Mouse (Mus musculus): ENCODE data around the gene Mrpl14.

Mrpl14 gene

GRCm38 (mm10) chr17:45689120-45689519 lies 3.0 kb downstream of the Mrpl14 start:
- no peak for DNase-seq

- DNase-seq, result no peak
Observed at GRCm38 (mm10) chr17:45690044-45690443, 3.9 kb downstream of the Mrpl14 start.

- DNase-seq, result no peak
Observed at GRCm38 (mm10) chr17:45692159-45692558, 6.0 kb downstream of the Mrpl14 start.

DNA sequence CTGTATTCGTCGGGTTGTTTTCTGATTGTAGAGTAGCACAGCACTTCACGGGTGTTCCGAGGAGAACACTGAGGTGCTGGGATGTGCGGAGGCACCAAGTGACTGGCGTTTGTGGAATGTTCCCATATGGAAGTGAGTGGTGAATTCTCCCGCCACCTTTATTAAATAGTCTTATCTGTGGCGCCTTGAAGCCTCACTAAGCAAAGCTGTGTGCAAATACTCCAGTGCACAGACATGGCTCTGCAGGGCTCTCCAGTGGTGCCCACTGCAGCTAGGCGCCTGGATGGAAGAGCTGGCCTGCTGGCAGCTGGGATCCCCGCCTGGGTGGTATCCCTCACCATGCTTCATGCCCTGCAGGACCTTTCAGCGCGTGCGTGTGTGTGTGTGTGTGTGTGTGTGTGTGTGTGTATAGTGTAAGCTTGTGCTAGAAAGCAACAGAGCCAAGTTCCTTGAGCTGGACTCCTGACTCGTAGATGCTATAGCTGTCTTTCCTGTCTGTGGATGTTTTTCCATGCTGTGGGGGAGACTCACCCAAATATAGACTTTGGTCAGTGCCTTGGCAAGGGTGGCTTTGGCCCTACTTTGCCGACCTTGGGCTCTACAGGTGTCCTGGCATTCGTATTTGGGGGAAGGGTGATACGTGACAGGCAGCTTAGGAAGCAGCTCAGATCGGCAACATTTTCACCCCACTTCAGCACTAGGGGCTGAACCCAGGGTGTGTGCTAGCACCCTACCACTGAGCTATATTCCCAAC lies 7.9 kb downstream of the Mrpl14 start:
- peak in 1 of 2 experiments; percentile 63 for DNase-seq

DNA sequence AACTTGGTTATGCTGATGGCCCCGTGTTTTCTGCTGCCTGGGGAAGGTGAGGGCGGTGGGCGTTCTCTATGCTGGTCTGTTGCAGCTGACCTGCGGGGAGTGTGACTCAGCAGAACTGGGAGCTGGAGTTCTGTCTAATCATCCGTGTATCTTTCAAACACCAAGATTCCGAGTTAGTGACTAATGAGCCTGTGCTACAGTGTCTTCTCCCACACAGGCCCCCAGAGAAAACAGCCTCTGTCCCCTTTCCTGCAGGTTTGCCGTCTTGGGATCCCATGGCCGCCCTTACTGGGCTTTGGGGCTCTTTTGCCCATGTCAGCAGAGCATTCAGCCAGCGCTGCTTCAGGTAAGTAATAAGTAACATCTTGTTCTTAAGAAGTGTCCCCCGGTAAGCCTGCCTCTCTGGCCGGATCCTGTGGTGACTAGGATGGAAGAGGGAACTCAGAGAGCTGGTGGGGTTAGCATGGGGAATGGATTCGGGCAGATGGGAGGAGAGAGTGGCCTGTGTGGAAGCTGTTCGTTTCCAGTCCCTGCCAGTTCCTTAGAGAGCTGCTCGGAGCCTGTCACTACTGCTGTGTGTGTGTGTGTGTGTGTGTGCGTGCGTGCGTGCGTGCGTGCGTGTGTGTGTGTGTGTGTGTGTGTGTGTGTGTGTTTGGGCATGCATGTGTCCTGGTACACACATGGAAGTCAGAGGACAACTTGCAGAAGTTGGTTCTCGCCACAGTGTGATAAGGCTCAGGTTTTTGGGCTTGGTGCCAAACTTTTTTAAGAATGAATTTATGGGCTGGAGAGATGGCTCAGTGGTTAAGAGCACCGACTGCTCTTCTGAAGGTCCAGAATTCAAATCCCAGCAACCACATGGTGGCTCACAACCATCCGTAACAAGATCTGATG lies 9.4 kb downstream of the Mrpl14 start:
- DNase-seq, result peak; percentile 39 to 79

DNA sequence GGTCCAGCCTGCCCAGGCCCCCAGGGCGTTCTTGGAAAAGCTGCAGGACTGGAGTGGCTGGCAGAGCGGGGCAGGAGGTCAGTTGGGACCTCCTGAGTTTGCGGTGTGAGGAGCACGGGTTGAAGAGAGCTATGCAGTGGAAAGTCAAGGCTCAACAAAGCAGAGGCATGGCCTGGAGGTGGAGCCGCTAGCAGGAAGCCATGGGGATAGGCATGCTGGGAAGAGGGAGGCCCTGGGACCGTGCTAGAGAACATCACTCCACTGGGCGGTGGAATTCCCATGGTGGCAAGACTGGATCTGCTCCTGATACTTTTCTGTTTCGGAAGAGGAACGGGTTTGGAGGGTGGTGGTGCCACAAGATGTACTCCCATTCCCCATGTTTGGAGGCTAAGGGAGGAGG lies 10.9 kb downstream of the Mrpl14 start:
- DNase-seq, result no peak

GRCm38 (mm10) chr17:45698368-45698767 lies 12.2 kb downstream of the Mrpl14 start:
- no peak for DNase-seq

GRCm38 (mm10) chr17:45699039-45699740 lies 13.1 kb downstream of the Mrpl14 start:
- DNase-seq, result no peak

DNA sequence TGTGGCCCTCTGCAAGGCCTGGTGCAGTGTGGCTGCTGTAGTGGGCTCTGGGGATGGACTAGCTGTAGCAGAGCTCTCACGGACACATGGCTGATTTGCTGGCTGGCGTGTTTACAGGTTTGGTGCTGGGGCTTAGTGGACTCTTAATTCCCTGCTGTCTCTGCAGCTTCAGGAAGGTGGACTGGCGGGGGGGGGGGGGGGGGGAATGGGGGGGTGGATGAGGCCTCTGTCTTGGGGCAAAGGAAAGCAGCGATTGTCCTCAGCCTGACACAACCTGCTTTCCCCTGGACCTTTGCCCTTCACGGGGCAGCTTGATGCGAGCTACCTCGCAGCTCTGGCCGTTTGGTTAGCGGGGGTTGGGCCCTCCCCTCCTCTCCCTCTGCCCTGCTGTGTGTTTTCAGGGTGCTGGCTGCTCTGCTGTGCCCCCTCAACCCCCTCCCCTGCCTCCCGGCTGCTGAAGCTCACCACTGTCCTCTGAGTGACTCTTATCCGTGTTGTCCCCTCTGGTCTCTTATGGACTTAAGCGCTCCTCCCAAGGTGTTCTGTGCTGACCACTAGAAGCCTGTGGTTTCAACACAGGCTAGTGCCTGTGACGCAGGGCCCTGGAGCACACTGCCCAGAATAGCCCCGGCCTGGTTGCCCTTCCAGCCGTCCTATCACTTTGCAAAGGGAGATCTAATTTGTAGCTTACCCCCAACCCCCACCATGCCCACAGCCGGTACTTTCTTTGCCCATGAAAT lies 14.5 kb downstream of the Mrpl14 start:
- DNase-seq, result peak; percentile 49 to 86

DNA sequence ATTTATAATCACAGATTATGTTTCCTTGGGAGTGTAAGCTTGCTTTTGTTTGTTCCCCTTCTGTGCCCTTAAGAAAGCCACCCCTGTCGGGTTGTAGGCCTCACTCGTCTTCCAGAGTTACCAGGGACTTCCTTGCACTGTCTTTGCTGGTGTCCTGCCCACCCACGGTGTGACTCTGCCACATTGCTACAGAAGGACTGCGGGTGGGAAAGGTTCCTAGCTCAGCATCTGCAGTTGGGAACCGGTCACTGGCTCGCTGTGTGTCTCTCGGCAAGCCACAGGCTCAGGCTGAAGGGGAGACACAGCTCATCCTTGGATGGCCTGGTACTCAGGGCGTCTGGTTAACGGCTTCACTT lies 15.1 kb downstream of the Mrpl14 start:
- no peak for DNase-seq

GRCm38 (mm10) chr17:45702254-45702653 lies 16.1 kb downstream of the Mrpl14 start:
- DNase-seq, result no peak

GRCm38 (mm10) chr17:45703187-45703586 lies 17.1 kb downstream of the Mrpl14 start:
- DNase-seq, result no peak

GRCm38 (mm10) chr17:45706796-45707195 lies 20.7 kb downstream of the Mrpl14 start:
- DNase-seq, result no peak

DNA sequence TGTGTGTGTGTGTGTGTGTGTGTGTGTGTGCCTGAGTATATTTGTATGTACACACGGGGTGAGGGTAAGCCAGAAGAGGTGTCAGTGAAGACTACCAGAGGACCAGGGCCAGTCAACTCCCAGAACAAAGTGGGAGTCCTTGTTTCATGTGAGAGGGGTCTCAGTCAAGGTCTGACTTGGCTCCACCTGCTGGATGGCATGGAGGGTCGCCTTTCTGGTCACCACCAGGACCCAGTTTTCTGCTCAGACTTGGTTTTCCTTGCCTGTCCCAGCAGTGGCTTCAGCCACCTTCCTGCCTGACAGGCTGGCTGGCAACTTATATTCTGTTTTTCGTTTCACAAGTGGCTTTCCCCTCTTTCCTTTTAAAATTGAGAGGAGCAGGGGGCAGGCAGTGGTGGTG lies 21.3 kb downstream of the Mrpl14 start:
- DNase-seq, result no peak

- no peak for DNase-seq
Observed at GRCm38 (mm10) chr17:45708179-45708578, 22.1 kb downstream of the Mrpl14 start.

- DNase-seq, result no peak
Observed at GRCm38 (mm10) chr17:45709829-45710228, 23.7 kb downstream of the Mrpl14 start.

DNA sequence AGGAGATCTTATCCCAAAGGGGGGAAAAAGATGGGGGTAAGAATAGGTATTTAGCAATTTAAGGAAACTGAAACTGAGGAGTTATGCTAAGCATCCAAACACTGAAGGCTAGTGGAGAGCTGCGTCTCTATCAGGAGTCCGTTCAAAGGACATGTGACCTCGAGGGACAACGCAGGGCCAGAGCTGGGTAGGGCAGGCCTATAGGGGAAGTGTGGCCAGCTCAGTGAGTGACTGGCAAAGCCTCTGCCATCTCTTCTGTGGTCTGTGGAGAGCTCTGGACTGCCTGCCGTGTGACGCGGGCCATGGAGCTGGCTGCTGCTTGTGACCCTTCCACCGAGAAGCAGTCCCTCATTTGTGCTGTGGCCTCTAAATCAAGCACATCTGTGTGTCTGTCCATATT lies 24.3 kb downstream of the Mrpl14 start:
- DNase-seq, result no peak

GRCm38 (mm10) chr17:45711525-45711924 lies 25.4 kb downstream of the Mrpl14 start:
- no peak for DNase-seq

DNA sequence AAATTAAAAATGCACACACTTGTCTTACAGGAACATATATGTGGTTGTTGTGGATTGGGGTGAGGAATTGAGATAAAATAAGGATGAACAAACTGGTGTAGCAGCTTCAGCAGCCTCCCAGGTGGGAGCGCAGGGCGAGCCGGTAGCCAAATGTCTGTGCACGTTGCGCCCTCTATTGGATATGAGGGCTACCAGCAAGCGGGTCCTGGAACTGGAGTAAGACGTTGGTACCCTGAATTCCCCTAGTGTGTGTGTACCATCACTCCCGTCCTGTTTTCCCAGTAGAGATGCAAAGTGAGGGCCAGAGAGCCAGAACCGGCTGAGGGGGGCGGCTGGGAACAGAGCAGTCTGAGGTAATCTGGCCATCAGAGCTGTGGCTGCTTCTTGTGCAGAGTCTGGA lies 32.2 kb downstream of the Mrpl14 start:
- DNase-seq, result peak; percentile 77 to 82

GRCm38 (mm10) chr17:45723732-45724573 lies 37.8 kb downstream of the Mrpl14 start:
- DNase-seq, result peak; percentile 80 to 90

DNA sequence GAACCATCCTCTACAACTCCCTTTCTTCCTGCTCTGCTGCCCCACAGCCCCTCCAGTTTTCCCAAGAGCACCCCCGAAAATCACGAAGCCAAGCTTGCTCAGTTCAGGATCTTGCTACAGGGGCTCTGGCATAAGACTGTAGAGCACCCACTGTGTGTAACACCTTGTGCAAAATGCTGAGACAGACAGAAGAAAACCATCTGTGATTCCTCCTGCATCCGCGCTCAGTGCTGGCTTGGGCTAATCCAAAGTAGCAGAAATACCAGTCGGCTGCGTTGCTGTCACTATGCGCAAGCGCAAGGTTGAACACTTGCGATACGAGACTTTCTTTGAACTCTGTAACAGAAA lies 38.4 kb downstream of the Mrpl14 start:
- DNase-seq, result no peak

DNA sequence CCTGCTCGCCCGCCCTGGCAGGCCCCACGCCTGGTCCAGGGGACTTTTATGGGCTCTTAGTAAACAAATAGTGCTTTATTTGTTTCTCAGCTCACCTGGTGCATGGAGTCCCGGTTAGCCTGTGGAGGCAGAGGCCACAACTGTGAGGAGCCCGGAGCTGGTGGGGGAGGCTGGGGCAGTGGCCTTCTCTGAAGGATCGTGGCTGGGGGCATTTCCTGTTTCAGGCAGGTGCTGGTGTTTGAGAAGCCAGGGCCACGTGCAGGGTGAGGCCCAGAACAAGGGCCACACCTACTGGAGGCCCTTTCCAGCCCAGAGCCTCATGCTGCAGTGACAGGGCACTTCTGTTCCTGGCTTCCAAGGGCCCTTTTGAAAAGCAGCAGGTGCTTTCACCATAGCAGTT lies 40.1 kb downstream of the Mrpl14 start:
- DNase-seq, result no peak
